Mouse (Mus musculus): ENCODE data around the gene Olfr629.
"Not testable (repeated sequence)": the region's sequence is repeated elsewhere in the genome, so short reads cannot be mapped to it uniquely, and the experiment has no call there.

The Olfr629 gene

GRCm38 (mm10) chr7:103744843-103745242, at the start of gene Olfr629:
Olfr629 (minus strand) TSS chr7:103744943.
- in situ Hi-C loops (cut with MboI; ENCODE audit: low pct_unique_long_range_greater_than_20kb in 1 of 2, low sequenced_read_pairs in 2 of 2, unreplicated experiment in 1 of 2): no loop called here

GRCm38 (mm10) chr7:103792669-103793388, 48.1 kb upstream of the Olfr629 start:
- in situ Hi-C loops (cut with MboI; ENCODE audit: low pct_unique_long_range_greater_than_20kb in 1 of 2, low sequenced_read_pairs in 2 of 2, unreplicated experiment in 1 of 2): no loop called here

- in situ Hi-C loops (cut with MboI; ENCODE audit: low pct_unique_long_range_greater_than_20kb in 1 of 2, low sequenced_read_pairs in 2 of 2, unreplicated experiment in 1 of 2): no loop called here
Measured at GRCm38 (mm10) chr7:103791721-103792120, 47.0 kb upstream of the Olfr629 start, which contains the start of gene Olfr67. Olfr67 (minus strand) TSS chr7:103791821.

GRCm38 (mm10) chr7:103779598-103779997, 34.9 kb upstream of the Olfr629 start, which contains the start of gene Olfr68:
Olfr68 (minus strand) TSS chr7:103779698.
- in situ Hi-C loops (cut with MboI; ENCODE audit: low pct_unique_long_range_greater_than_20kb in 1 of 2, low sequenced_read_pairs in 2 of 2, unreplicated experiment in 1 of 2): no loop called here

- in situ Hi-C loops (cut with MboI; ENCODE audit: low pct_unique_long_range_greater_than_20kb in 1 of 2, low sequenced_read_pairs in 2 of 2, unreplicated experiment in 1 of 2): not testable (repeated sequence)
Measured at GRCm38 (mm10) chr7:103777652-103778051, 32.9 kb upstream of the Olfr629 start.

- in situ Hi-C loops (cut with MboI; ENCODE audit: low pct_unique_long_range_greater_than_20kb in 1 of 2, low sequenced_read_pairs in 2 of 2, unreplicated experiment in 1 of 2): no loop called here
Measured at GRCm38 (mm10) chr7:103771494-103771893, 26.8 kb upstream of the Olfr629 start, which contains the start of gene Olfr69. Olfr69 (minus strand) TSS chr7:103771594.

- in situ Hi-C loops (cut with MboI; ENCODE audit: low pct_unique_long_range_greater_than_20kb in 1 of 2, low sequenced_read_pairs in 2 of 2, unreplicated experiment in 1 of 2): not testable (repeated sequence)
Measured at GRCm38 (mm10) chr7:103767687-103768086, 22.9 kb upstream of the Olfr629 start.

- in situ Hi-C loops (cut with MboI; ENCODE audit: low pct_unique_long_range_greater_than_20kb in 1 of 2, low sequenced_read_pairs in 2 of 2, unreplicated experiment in 1 of 2): not testable (repeated sequence)
Measured at GRCm38 (mm10) chr7:103762212-103762611, 17.5 kb upstream of the Olfr629 start.

- in situ Hi-C loops (cut with MboI; ENCODE audit: low pct_unique_long_range_greater_than_20kb in 1 of 2, low sequenced_read_pairs in 2 of 2, unreplicated experiment in 1 of 2): no loop called here
Measured at GRCm38 (mm10) chr7:103757233-103757632, 12.5 kb upstream of the Olfr629 start, which contains the start of gene Olfr630. Olfr630 (minus strand) TSS chr7:103757333.

GRCm38 (mm10) chr7:103730074-103730473, 14.7 kb downstream of the Olfr629 start, which contains the start of gene Olfr628:
Olfr628 (plus strand) TSS chr7:103730374.
- in situ Hi-C loops (cut with MboI; ENCODE audit: low pct_unique_long_range_greater_than_20kb in 1 of 2, low sequenced_read_pairs in 2 of 2, unreplicated experiment in 1 of 2): no loop called here

GRCm38 (mm10) chr7:103716398-103716797, 28.3 kb downstream of the Olfr629 start:
- in situ Hi-C loops (cut with MboI; ENCODE audit: low pct_unique_long_range_greater_than_20kb in 1 of 2, low sequenced_read_pairs in 2 of 2, unreplicated experiment in 1 of 2): not testable (repeated sequence)

GRCm38 (mm10) chr7:103714371-103714770, 30.4 kb downstream of the Olfr629 start, which contains the start of gene Olfr243:
Olfr243 (plus strand) TSS chr7:103714671.
- in situ Hi-C loops (cut with MboI; ENCODE audit: low pct_unique_long_range_greater_than_20kb in 1 of 2, low sequenced_read_pairs in 2 of 2, unreplicated experiment in 1 of 2): no loop called here

GRCm38 (mm10) chr7:103712024-103712423, 32.7 kb downstream of the Olfr629 start:
- in situ Hi-C loops (cut with MboI; ENCODE audit: low pct_unique_long_range_greater_than_20kb in 1 of 2, low sequenced_read_pairs in 2 of 2, unreplicated experiment in 1 of 2): no loop called here

- in situ Hi-C loops (cut with MboI; ENCODE audit: low pct_unique_long_range_greater_than_20kb in 1 of 2, low sequenced_read_pairs in 2 of 2, unreplicated experiment in 1 of 2): no loop called here
Measured at GRCm38 (mm10) chr7:103699469-103699868, 45.3 kb downstream of the Olfr629 start.

Data from mouse embryonic stem cell (cell line).